ENCODE assay signal across 8 mouse cellular contexts in the genomic region with DNA sequence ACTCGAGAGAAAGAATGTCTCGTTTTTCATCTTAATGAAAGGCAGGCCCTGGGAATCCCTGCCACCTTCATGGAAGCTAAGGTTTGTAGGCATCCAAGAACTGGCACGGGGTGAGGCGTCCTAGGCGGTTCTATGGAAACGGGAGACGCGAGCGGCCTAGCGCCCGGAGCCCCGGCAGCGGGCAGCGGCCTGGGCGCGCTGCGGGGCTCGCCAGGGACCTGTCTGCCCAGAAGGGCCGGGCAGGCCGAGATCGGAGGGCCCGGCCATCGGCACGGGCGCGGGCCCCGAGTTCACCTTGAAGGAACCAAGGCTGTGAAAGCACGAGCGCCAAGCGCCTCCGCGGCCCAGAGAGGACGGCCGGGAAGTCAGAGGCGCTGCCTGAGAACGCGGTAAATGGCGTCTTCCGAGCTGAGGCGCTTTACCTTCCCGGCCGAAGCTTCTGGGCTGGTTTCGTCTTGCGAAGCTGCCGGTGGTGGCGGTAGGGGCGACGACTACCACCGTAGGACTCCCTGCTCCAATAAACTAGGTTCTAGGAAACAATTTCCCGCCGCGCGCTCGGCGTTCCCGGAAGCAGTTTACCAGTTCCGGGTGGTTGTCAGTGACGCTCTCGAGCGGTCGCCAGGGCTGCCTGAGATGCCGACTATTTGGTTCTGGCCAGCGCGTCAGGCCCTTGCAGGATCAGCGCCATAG. TPM values are rescaled to one million over a fixed set of nuclear protein-coding genes. Genes with fewer than 3 reads are reported as not detected.
DNase-seq lines count a peak whose midpoint lies in the region; ATAC-seq lines count a peak whose summit lies in the region.

Slf1 (minus strand) TSS at position 543 of the 690 bp plus-strand sequence.
2210408I21Rik (plus strand) TSS at position 610 of the 690 bp plus-strand sequence.

- peak; percentile 84 for DNase-seq in CD4-positive helper T cell, adult 2 months (ENCODE audit: low read depth, low spot score)
- peak; percentile 79 for DNase-seq in brain, embryonic 18.5 days (ENCODE audit: low read depth, low spot score)
- DNase-seq in kidney, postnatal 10 days: peak; percentile 93
- peak; percentile 69 to 79 for DNase-seq in natural killer cell, adult 2 months (ENCODE audit: low spot score in 2 of 2)

- H3K4me2 ChIP-seq in heart, embryonic 13.5 days: peak within 1 kb of the TSS; percentile 77
- H3K4me2 ChIP-seq in liver, embryonic 12.5 days: peak within 1 kb of the TSS; percentile 72
- H3K4me2 ChIP-seq in stomach, embryonic 15.5 days: peak within 1 kb of the TSS; percentile 52

- H3K9ac ChIP-seq in heart, embryonic 13.5 days: peak within 1 kb of the TSS; percentile 95
- H3K9ac ChIP-seq in liver, embryonic 12.5 days: peak within 1 kb of the TSS; percentile 87
- H3K9ac ChIP-seq in stomach, embryonic 15.5 days: peak within 1 kb of the TSS; percentile 96

- under 1% methylated on average over 65 of the region's 65 CpGs for WGBS in heart, embryonic 13.5 days
- 0% methylated on average over 65 of the region's 65 CpGs for WGBS in liver, embryonic 12.5 days (ENCODE audit: insufficient replicate concordance)
- WGBS in stomach, embryonic 15.5 days: under 1% methylated on average over 65 of the region's 65 CpGs

- peaks cover 12% of the 10 kb centered on the region for H3K4me1 ChIP-seq in heart, embryonic 13.5 days
- peaks cover 6% of the 10 kb centered on the region; the same call in 1 of the 2 replicates for H3K4me1 ChIP-seq in liver, embryonic 12.5 days
- no peaks in the 10 kb centered on the region for H3K4me1 ChIP-seq in stomach, embryonic 15.5 days

- H3K9me3 ChIP-seq in heart, embryonic 13.5 days: no peaks in the 10 kb centered on the region
- H3K9me3 ChIP-seq in liver, embryonic 12.5 days (replicated peaks): no peaks in the 10 kb centered on the region
- no peaks in the 10 kb centered on the region for H3K9me3 ChIP-seq in stomach, embryonic 15.5 days

- H3K27ac ChIP-seq in heart, embryonic 13.5 days (replicated peaks): peak within 1 kb of the TSS; percentile 90
- H3K27ac ChIP-seq in liver, embryonic 12.5 days: peak within 1 kb of the TSS; percentile 86
- peak within 1 kb of the TSS; percentile 94 for H3K27ac ChIP-seq in stomach, embryonic 15.5 days

- peak within 1 kb of the TSS; percentile 99 for H3K4me3 ChIP-seq in heart, embryonic 13.5 days
- peak within 1 kb of the TSS; percentile 82 for H3K4me3 ChIP-seq in liver, embryonic 12.5 days
- H3K4me3 ChIP-seq in stomach, embryonic 15.5 days (replicated peaks): peak within 1 kb of the TSS; percentile 96

- H3K36me3 ChIP-seq in heart, embryonic 13.5 days: no peaks in the 10 kb centered on the region
- no peaks in the 10 kb centered on the region for H3K36me3 ChIP-seq in liver, embryonic 12.5 days
- no peaks in the 10 kb centered on the region for H3K36me3 ChIP-seq in stomach, embryonic 15.5 days

- peak; percentile 93 for ATAC-seq in erythroid progenitor cell, adult 5-6 weeks (replicated peaks; ENCODE audit: low FRiP score, poor library complexity, severe bottlenecking)
- ATAC-seq in heart, embryonic 13.5 days (ENCODE audit: extremely low read depth, insufficient number of reproducible peaks, low FRiP score, low TSS enrichment): peak; percentile 80
- peak; percentile 97 for ATAC-seq in liver, embryonic 12.5 days
- ATAC-seq in stomach, embryonic 15.5 days (ENCODE audit: insufficient read depth, low FRiP score, low read depth): peak; percentile 97

- no peaks in the 10 kb centered on the region for H3K27me3 ChIP-seq in heart, embryonic 13.5 days (replicated peaks)
- H3K27me3 ChIP-seq in liver, embryonic 12.5 days (replicated peaks): no peaks in the 10 kb centered on the region
- no peaks in the 10 kb centered on the region for H3K27me3 ChIP-seq in stomach, embryonic 15.5 days (replicated peaks)

RNA-seq across cellular contexts. Expression of gene Slf1, which starts in this region (rescaled TPM):
- total RNA-seq in erythroid progenitor cell, adult 5-6 weeks (2015; ENCODE audit: low replicate concordance): 11.3 and 19.1 TPM in 2 replicates
- 28.1 and 38.7 TPM in 2 replicates for total RNA-seq in erythroid progenitor cell, adult 5-6 weeks (2017; ENCODE audit: low replicate concordance)
- polyA plus RNA-seq in heart, embryonic 13.5 days (2015; fragmentation: Nextera tagmentation; extraction: Ambion mirVana): 24.4 and 24.5 TPM in 2 replicates
- 23.6 and 24.2 TPM in 2 replicates for polyA plus RNA-seq in liver, embryonic 12.5 days (2016; fragmentation: Nextera tagmentation; extraction: Ambion mirVana)
- 32.2 and 33.1 TPM in 2 replicates for polyA plus RNA-seq in stomach, embryonic 15.5 days (2015; fragmentation: Nextera tagmentation; extraction: Ambion mirVana)

RNA-seq across cellular contexts. Expression of gene 2210408I21Rik, which starts in this region (rescaled TPM):
- 1.8 and 8.0 TPM in 2 replicates for total RNA-seq in erythroid progenitor cell, adult 5-6 weeks (2015; ENCODE audit: low replicate concordance)
- 0.13 and 7.5 TPM in 2 replicates for total RNA-seq in erythroid progenitor cell, adult 5-6 weeks (2017; ENCODE audit: low replicate concordance)
- 4.9 and 5.5 TPM in 2 replicates for polyA plus RNA-seq in heart, embryonic 13.5 days (2015; fragmentation: Nextera tagmentation; extraction: Ambion mirVana)
- 3.4 and 4.1 TPM in 2 replicates for polyA plus RNA-seq in liver, embryonic 12.5 days (2016; fragmentation: Nextera tagmentation; extraction: Ambion mirVana)
- polyA plus RNA-seq in stomach, embryonic 15.5 days (2015; fragmentation: Nextera tagmentation; extraction: Ambion mirVana): 7.1 TPM in 2 replicates

Comparison
In these comparisons a context has a peak if more than half of its experiments do, and no peak if none do; other contexts are left out.
1. Peak in every context shown above with its lines: DNase-seq, ATAC-seq, H3K4me3 ChIP-seq and H3K27ac ChIP-seq.